Mouse (Mus musculus): ENCODE measurements around the gene Stard3. TPM values are rescaled to one million over a fixed set of nuclear protein-coding genes. Genes with fewer than 3 reads are reported as not detected.

Gene Stard3
- total and polyA plus RNA-seq, 3 experiments, result 31.7 to 39.6 (median 33.9) TPM

DNA sequence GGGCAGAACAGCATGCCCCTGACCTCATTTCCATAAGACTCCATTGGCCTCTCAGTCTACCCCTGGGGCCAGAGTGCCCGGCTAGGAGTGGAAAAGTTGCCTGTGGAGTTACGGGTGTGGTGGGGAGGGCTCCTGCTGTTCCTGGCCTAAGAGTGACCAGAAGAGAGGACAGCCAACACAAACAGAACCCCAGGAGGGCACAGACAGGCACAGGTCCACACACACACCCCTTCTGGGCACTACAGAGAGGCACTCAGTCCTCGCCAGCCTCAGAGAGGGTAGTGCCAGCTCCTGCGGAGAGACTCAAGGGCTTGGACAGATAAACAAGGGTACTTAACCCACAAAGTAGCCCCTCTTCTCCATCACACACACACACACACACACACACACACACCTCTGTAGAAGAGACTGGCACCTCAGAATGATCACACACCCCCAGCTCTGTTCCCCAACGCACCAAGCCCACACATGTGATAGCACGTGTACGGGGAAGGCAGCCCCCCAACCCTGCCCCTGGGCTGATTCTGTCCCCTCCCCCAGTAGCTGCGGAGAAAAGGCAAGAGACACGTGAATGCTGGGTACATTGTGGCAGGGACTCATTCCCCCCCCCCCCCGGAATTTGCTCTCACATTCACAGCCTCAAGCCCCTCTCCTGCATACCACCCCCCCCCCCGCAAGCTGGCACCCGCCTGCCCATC, 10.6 kb upstream of the Stard3 start:
- Histone ChIP-seq H3K27ac (ENCODE audit: insufficient read depth, low read depth) (no peak overlapping the region), H3K27me3 (replicated peaks) (peaks cover 73% of the 10 kb centered on the region), H3K9me3 (replicated peaks; ENCODE audit: low read length) (no peaks in the 10 kb centered on the region), H3K79me2 (replicated peaks; ENCODE audit: control insufficient read depth, extremely low read depth, insufficient read depth, poor library complexity, severe bottlenecking) (no peaks in the 10 kb centered on the region), H3K4me3 (replicated peaks in 1 of 3; ENCODE audit: low read depth in 2 of 3, low read length in 2 of 3, poor library complexity in 1 of 3) (no peak overlapping the region), H3K4me1 (ENCODE audit: control insufficient read depth in 1 of 2, insufficient read depth in 2 of 2) (peaks cover 5 to 14% of the 10 kb centered on the region in 2 experiments; a peak in 3 of 4 replicates), H3K4me2 (ENCODE audit: insufficient read depth, low read depth, poor library complexity, severe bottlenecking) (no peak overlapping the region), H3K9ac (ENCODE audit: insufficient read depth, low read depth) (no peak overlapping the region), H3K36me3 (replicated peaks in 1 of 2; ENCODE audit: control insufficient read depth in 1 of 2, insufficient read depth in 1 of 2, low read length in 1 of 2) (no peaks in the 10 kb centered on the region)
- TF ChIP-seq NELFE (IDR thresholded peaks at IDR 0.05; ENCODE audit: low read depth, low read length) (no peak), RAD21 (IDR thresholded peaks at IDR 0.05; ENCODE audit: low read depth, low read length) (no peak), MXI1 (IDR thresholded peaks at IDR 0.05; ENCODE audit: low read depth, low read length) (no peak), EP300 (IDR thresholded peaks at IDR 0.05; ENCODE audit: low read length) (no peak), MAX (IDR thresholded peaks at IDR 0.05; ENCODE audit: low read length) (no peak)
- dilution Hi-C loops (cut with MboI; ENCODE audit: extremely low pct_ligation_motif_present, extremely low pct_unique_long_range_greater_than_20kb, low sequenced_read_pairs), result no loop called here
- in situ Hi-C loops (cut with MboI; ENCODE audit: low pct_ligation_motif_present, low pct_unique_long_range_greater_than_20kb, low sequenced_read_pairs), result loop anchor here (25.0 kb wide), 1 partner anchor 290 kb away; the partner anchor contains the start of genes Gm12355, Gsdma2 and Gsdma3
- no peak for DNase-seq (ENCODE audit: extremely low read depth)

DNA sequence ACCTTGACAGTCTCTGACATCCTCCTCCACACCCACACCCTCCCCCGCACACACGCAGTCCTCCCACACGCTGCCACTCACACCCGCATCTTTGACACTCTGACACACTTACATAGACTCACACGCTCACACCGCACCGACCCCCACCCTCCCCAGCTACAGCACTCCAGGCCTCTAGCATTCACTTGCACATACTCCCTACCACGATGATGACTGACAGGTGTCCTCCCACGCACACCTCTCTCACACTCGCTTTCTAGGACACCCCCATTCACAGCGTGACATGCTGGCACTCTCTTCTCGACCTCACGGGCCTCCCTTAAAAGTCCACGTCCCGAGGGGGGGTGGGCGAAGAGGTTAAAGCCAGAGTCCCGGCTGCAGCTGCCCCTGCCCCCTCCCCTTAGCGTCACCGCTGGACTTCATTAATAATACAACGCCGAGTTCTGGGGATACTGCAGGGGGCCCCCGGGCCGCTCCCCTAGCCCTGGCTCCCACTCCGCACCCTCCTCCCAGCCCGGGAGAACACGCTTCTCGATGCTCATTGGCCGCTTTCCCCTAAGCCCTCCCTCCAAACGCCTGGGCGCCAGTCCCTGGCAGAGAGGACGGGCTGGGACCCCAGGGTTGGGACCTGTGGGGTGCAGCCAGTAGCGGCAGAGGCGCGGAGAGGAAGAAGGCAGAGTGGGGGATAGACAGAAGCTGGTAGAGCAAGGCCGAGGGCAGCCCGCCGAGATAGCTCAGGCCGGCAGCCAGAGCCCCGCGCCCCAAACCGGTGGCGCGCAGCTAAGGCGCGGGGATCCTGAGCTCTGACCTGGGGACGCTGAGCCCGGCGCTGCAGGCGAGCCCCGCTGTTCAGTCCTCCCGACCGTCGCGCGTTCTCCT, 9.8 kb upstream of the Stard3 start, which contains the start of gene Ppp1r1b:
TSS of gene Ppp1r1b (plus strand) at position 322 of the 879 bp plus-strand sequence.
- dilution Hi-C loops (cut with MboI; ENCODE audit: extremely low pct_ligation_motif_present, extremely low pct_unique_long_range_greater_than_20kb, low sequenced_read_pairs) (no loop called here), in situ Hi-C loops (cut with MboI; ENCODE audit: low pct_ligation_motif_present, low pct_unique_long_range_greater_than_20kb, low sequenced_read_pairs) (loop anchor here (25.0 kb wide), 1 partner anchor 289 kb away; the partner anchor contains the start of genes Gm12355, Gsdma2 and Gsdma3)
- no peak within 1 kb of the TSS for H3K9ac ChIP-seq (ENCODE audit: insufficient read depth, low read depth)
- no peaks in the 10 kb centered on the region for H3K9me3 ChIP-seq (replicated peaks; ENCODE audit: low read length)
- H3K79me2 ChIP-seq (replicated peaks; ENCODE audit: control insufficient read depth, extremely low read depth, insufficient read depth, poor library complexity, severe bottlenecking), result no peaks in the 10 kb centered on the region
- no peaks in the 10 kb centered on the region for H3K36me3 ChIP-seq (replicated peaks in 1 of 2; ENCODE audit: control insufficient read depth in 1 of 2, insufficient read depth in 1 of 2, low read length in 1 of 2)
- peaks cover 80% of the 10 kb centered on the region for H3K27me3 ChIP-seq (replicated peaks)
- no peak for DNase-seq (ENCODE audit: extremely low read depth)
- H3K4me1 ChIP-seq (ENCODE audit: control insufficient read depth in 1 of 2, insufficient read depth in 2 of 2), result peaks cover 3 to 9% of the 10 kb centered on the region in 2 experiments; a peak in 3 of 4 replicates
- no peak within 1 kb of the TSS for H3K4me3 ChIP-seq (replicated peaks in 1 of 3; ENCODE audit: low read depth in 2 of 3, low read length in 2 of 3, poor library complexity in 1 of 3)
- no peak within 1 kb of the TSS for H3K27ac ChIP-seq (ENCODE audit: insufficient read depth, low read depth)
- TF ChIP-seq GABPA (IDR thresholded peaks at IDR 0.05; ENCODE audit: insufficient replicate concordance, low read depth, low read length) (no peak), ZC3H11A (IDR thresholded peaks at IDR 0.05; ENCODE audit: low read depth, low read length) (no peak), IRF4 (IDR thresholded peaks at IDR 0.05; ENCODE audit: low read depth, low read length) (no peak), EP300 (IDR thresholded peaks at IDR 0.05; ENCODE audit: low read length) (no peak), ZNF384 (IDR thresholded peaks at IDR 0.05; ENCODE audit: low read depth, low read length) (no peak), POLR2A (IDR thresholded peaks at IDR 0.05; ENCODE audit: low read depth, low read length) (no peak), MXI1 (IDR thresholded peaks at IDR 0.05; ENCODE audit: low read depth, low read length) (no peak), BHLHE40 (IDR thresholded peaks at IDR 0.05; ENCODE audit: low read depth, low read length) (no peak), UBTF (IDR thresholded peaks at IDR 0.05; ENCODE audit: low read depth, low read length) (no peak), MAFK (IDR thresholded peaks at IDR 0.05; ENCODE audit: insufficient replicate concordance, low read length) (no peak), MYC (IDR thresholded peaks at IDR 0.05; ENCODE audit: low read depth, low read length) (no peak), SIN3A (IDR thresholded peaks at IDR 0.05; ENCODE audit: low read length) (no peak), MEF2A (IDR thresholded peaks at IDR 0.05; ENCODE audit: borderline replicate concordance, low read depth, low read length) (no peak), HCFC1 (IDR thresholded peaks at IDR 0.05; ENCODE audit: low read depth, low read length) (no peak), ELF1 (IDR thresholded peaks at IDR 0.05; ENCODE audit: low read depth, low read length) (no peak), NRF1 (IDR thresholded peaks at IDR 0.05; ENCODE audit: low read depth, low read length) (no peak), TBP (conservative IDR thresholded peaks at IDR 0.05; ENCODE audit: low read depth, low read length) (no peak), CHD1 (IDR thresholded peaks at IDR 0.05; ENCODE audit: low read depth, low read length) (no peak)
- H3K4me2 ChIP-seq (ENCODE audit: insufficient read depth, low read depth, poor library complexity, severe bottlenecking), result no peak within 1 kb of the TSS

Measured in CH12.LX (cell line).